Mouse (Mus musculus) forebrain, embryonic 11.5 days (tissue): ENCODE data around the gene Fgr. TPM values are rescaled to one million over a fixed set of nuclear protein-coding genes. Genes with fewer than 3 reads are reported as not detected.
A peak's percentile ranks its signal among the peaks of the same experiment; 100 is the strongest.

Source experiments
- ATAC-seq: fragments of 200-750 bp; cut with Nextera tagmentation; replicated peaks from 2 replicates; pipeline ENCODE4 v1.8.0; 2017; ENCODE audit warnings: moderate TSS enrichment; ENCODE audit not compliant: low FRiP score
- DNase-seq: peaks from one replicate; pipeline ENCODE4 v3.0.0-alpha.2; 2017; ENCODE audit warnings: low spot score
- H3K27ac ChIP-seq: fragments of 300-500 bp; sonication (generic); 2 replicates; pipeline ENCODE4 v1.5.1; 2014; ENCODE audit warnings: low read depth, low read length
- H3K27me3 ChIP-seq: fragments of 300-500 bp; sonication (generic); 2 replicates; pipeline ENCODE4 v1.6.1; 2014; ENCODE audit warnings: mild to moderate bottlenecking, low read length, mixed read lengths; ENCODE audit not compliant: control insufficient read depth, insufficient read depth
- H3K36me3 ChIP-seq: fragments of 300-500 bp; sonication (generic); 2 replicates; pipeline ENCODE4 v1.6.1; 2014; ENCODE audit warnings: mild to moderate bottlenecking, low read length, moderate library complexity, mixed read lengths; ENCODE audit not compliant: control insufficient read depth, insufficient read depth
- H3K4me1 ChIP-seq: fragments of 300-500 bp; sonication (generic); replicated peaks from 2 replicates; pipeline ENCODE4 v1.6.1; 2014; ENCODE audit warnings: low read length, mixed read lengths; ENCODE audit not compliant: control insufficient read depth, insufficient read depth
- H3K4me2 ChIP-seq: fragments of 300-500 bp; sonication (generic); 2 replicates; pipeline ENCODE4 v1.6.1; 2014; ENCODE audit warnings: low read depth, mild to moderate bottlenecking, low read length, moderate library complexity, mixed read lengths; ENCODE audit not compliant: severe bottlenecking
- H3K4me3 ChIP-seq: fragments of 300-500 bp; sonication (generic); 2 replicates; pipeline ENCODE4 v1.5.1; 2014; ENCODE audit warnings: low read depth, low read length
- H3K9ac ChIP-seq: fragments of 300-500 bp; sonication (generic); 2 replicates; pipeline ENCODE4 v1.6.1; 2014; ENCODE audit warnings: low read length
- H3K9me3 ChIP-seq: fragments of 300-500 bp; sonication (generic); 2 replicates; pipeline ENCODE4 v1.6.1; 2016; ENCODE audit warnings: low read length, mixed read lengths; ENCODE audit not compliant: control insufficient read depth
- WGBS: fragments of 180-500 bp; shearing (Covaris S2); extraction: QIAGEN DNeasy Blood & Tissue Kit; methylation state at CpG from one replicate; pipeline ENCODE4 v1.1.7; 2014; 5-methylcytosine and 5-hydroxymethylcytosine counted together
- polyA plus RNA-seq: library from polyadenylated mRNA; unstranded; fragments of >200 nt; fragmentation: Nextera tagmentation; extraction: Ambion mirVana; gene quantifications from 2 replicates; pipeline ENCODE4 v1.2.1, GENCODE M21; 2014

Gene Fgr
- polyA plus RNA-seq, 1 experiment from 2014 or later: not detected

DNA sequence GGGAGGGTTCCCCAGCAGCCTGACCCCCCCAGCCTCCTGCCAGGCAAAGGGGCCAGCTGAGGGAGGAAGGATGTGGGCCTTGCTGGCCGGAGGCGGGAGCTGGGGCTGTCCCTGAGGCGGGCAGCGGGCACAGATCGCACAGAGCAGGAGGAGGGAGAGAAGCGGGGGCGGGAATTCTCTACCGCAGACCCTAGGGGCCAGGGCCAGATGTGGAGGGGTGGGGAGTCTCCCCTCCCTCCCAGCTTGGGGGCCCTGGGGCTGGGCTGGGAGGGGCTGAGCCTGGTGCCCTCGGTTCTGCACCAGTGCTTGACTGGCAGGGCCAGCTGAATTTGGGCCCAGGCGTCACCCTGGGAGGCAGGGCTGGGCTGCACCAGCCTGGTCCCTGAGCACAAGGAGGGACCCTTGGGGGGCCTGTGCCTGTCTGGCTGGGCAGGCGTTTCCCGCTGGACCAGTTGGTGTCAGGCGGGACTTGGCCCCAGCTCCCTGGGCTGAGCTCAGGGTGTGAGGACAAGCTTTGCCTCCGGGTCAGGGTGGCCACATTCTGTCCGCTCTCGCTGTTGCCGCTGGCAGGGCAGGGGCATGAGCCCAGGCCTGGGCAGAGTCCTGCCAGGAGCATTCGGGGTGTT, 39.5 kb downstream of the Fgr start:
- peak overlapping the region; percentile 70 for H3K4me2 ChIP-seq
- no peaks in the 10 kb centered on the region for H3K9me3 ChIP-seq
- peaks cover 19% of the 10 kb centered on the region for H3K27me3 ChIP-seq
- H3K4me1 ChIP-seq: peaks cover 30% of the 10 kb centered on the region
- DNase-seq (peak; percentile 74), ATAC-seq (peak; percentile 6; the same call in 1 of the 2 replicates)
- H3K4me3 ChIP-seq: peak overlapping the region; percentile 93
- peak overlapping the region; percentile 93 for H3K9ac ChIP-seq
- H3K36me3 ChIP-seq: no peaks in the 10 kb centered on the region
- H3K27ac ChIP-seq: peak overlapping the region; percentile 88
- WGBS: 2% methylated on average over 13 of the region's 18 CpGs

DNA sequence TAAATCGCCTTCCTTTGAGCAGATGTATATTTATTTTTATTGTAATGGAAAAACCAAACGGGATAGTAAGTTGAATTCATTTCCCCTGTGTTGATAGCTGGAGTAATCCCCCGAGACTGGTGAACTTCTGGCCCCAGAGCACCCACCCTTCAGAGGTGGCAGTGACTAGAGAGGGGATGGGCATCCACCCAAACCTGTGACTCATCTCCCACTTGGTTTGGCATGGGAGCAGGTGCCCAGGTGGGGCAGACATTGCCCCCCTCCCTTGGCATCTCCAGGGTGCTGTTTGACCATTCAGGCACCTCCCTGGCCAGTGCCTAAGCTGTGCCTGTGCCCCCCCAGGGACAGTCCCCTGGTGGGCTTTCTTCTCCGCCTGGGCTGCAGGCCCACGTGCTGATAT, 40.2 kb downstream of the Fgr start:
- WGBS: 32% methylated on average over 5 of the region's 5 CpGs
- no peak for DNase-seq
- Histone ChIP-seq H3K4me3 (no peak overlapping the region), H3K9ac (no peak overlapping the region), H3K36me3 (no peaks in the 10 kb centered on the region), H3K27ac (no peak overlapping the region), H3K4me1 (peaks cover 30% of the 10 kb centered on the region), H3K9me3 (no peaks in the 10 kb centered on the region), H3K27me3 (peaks cover 19% of the 10 kb centered on the region), H3K4me2 (peak overlapping the region; percentile 70; the same call in 1 of the 2 replicates)
- no peak for ATAC-seq

DNA sequence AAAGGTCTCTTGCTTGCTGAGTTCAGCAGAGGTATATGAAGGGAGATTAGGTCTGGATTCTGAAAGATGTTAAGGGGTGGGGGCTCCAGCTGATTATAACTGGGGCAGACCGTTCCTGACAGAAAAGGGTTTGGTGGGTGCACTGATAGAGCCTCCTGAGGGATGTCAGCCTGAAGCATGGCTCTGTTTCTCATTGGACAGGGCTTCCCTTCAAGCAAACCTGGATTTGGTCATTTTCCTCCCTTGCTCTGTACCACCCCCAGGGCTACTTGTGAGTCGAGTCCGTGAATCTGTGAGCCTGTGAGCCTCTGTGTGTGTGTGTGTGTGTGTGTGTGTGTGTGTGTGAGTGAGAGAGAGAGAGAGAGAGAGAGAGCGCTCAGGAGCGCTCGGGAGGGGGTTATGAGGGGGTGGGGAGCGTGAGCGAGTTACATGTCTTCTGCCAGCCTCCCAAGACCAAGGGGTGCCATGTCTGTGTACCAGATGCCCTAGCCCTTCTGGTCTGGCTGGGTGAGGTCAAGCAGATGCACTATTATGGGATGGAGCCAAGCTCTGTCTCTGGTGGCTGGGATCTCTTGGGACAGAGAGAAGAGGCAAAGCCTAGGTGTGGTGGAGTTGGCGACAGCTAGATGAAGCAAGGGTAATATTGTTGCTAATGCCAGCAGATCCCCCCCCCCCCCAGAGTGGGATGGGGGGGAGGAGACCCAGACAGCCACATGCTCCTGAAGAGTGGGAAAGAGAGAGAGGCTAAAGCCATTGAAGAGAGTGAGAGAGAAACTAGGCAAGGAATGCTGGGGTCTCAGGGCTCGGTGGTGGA, 41.2 kb downstream of the Fgr start:
- no peak overlapping the region for H3K27ac ChIP-seq
- peaks cover 11% of the 10 kb centered on the region for H3K27me3 ChIP-seq
- H3K9me3 ChIP-seq: no peaks in the 10 kb centered on the region
- no peak for ATAC-seq
- H3K36me3 ChIP-seq: no peaks in the 10 kb centered on the region
- 38% methylated on average over 10 of the region's 10 CpGs for WGBS
- no peak overlapping the region for H3K4me2 ChIP-seq
- H3K9ac ChIP-seq: no peak overlapping the region
- no peak for DNase-seq
- no peak overlapping the region for H3K4me3 ChIP-seq
- peaks cover 30% of the 10 kb centered on the region for H3K4me1 ChIP-seq

DNA sequence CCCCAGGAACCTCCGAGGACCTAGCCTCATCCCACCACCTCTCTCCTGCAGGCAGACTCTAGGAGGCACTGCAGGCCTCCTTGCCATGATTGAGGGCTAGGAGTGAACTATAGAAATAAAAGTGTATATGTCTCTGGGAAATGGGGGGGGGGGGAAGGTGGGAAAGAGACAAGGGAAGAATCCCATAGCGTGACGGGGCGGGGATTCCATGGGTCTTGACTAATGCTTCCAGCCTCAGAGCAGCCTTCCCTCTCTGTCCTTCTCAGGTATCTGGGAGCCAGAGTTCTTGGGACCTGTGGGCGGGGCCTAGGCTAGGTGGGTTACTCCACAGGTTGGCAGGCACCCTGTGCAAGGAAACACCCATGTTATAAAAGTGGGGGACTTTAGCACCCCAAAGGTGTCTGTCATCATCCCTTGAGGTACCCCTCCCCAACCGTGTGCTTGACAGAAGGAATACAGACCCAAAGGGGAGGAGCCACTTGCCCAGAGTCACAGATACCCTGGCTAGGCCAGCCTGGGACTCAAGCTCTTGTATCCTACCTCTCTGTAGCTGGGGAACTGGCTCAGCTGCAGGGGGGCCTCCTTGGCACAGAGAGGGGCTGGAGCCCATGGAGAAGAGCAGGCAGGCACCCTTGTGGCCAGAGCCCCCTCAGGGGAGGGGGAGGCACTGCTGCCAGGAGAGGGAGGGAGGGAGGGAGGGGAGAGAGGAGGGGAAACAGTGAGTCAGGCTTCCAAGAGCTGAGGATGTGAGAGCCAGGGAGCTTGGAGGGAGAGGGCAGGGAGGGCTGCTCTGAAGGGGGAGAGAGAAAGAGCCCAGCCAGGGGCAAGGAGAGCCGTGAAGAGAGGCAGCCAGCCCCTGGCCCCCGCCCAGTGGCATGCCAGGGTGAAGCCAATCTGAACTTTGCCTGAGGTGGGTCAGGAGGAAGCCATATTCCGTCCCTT, 42.1 kb downstream of the Fgr start:
- WGBS: 35% methylated on average over 9 of the region's 9 CpGs
- Histone ChIP-seq H3K36me3 (no peaks in the 10 kb centered on the region), H3K4me1 (peaks cover 29% of the 10 kb centered on the region), H3K4me2 (no peak overlapping the region), H3K9me3 (no peaks in the 10 kb centered on the region), H3K27me3 (peaks cover 2% of the 10 kb centered on the region), H3K27ac (no peak overlapping the region), H3K4me3 (no peak overlapping the region), H3K9ac (no peak overlapping the region)
- DNase-seq (no peak), ATAC-seq (no peak)

DNA sequence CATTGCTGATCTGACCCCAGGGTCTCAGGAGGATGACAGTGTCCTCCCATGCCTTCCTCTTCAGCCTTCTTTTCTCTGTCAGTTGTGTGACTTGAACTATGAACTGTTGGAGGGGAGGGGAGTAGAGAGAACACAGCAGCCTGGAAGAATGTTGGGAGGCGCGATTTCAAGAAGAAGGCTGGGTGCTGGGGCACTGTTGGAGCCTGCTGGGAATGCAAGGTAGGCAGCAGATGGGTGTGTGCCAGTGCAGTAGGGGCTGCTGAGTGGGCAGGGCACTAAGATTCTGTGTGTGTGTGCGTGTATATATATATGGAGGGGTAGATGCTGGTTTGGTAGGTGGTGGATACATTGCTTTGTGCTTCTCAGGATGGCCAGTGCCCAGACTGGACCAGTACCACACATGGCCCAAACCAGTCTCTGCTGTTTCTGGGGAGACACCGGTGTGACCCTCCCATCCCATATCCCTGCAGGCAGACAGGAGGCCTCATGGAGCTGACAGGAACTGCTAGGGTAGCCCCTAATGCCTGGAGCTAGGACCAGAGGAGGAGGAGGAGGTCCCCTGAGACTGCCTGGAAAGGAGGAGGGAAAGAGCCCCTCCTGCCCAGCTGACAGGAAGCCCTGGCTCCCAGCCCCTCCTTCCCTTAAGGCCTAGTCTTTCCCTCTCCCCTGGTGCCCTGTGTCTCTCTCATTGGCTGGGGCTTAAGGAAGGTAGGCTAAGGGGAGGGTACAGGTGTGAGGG, 43.0 kb downstream of the Fgr start:
- 50% methylated on average over 4 of the region's 4 CpGs for WGBS
- Histone ChIP-seq H3K9me3 (no peaks in the 10 kb centered on the region), H3K27me3 (no peaks in the 10 kb centered on the region), H3K4me2 (no peak overlapping the region), H3K9ac (no peak overlapping the region), H3K4me1 (peaks cover 36% of the 10 kb centered on the region), H3K4me3 (no peak overlapping the region), H3K36me3 (no peaks in the 10 kb centered on the region), H3K27ac (no peak overlapping the region)
- ATAC-seq: no peak
- no peak for DNase-seq

DNA sequence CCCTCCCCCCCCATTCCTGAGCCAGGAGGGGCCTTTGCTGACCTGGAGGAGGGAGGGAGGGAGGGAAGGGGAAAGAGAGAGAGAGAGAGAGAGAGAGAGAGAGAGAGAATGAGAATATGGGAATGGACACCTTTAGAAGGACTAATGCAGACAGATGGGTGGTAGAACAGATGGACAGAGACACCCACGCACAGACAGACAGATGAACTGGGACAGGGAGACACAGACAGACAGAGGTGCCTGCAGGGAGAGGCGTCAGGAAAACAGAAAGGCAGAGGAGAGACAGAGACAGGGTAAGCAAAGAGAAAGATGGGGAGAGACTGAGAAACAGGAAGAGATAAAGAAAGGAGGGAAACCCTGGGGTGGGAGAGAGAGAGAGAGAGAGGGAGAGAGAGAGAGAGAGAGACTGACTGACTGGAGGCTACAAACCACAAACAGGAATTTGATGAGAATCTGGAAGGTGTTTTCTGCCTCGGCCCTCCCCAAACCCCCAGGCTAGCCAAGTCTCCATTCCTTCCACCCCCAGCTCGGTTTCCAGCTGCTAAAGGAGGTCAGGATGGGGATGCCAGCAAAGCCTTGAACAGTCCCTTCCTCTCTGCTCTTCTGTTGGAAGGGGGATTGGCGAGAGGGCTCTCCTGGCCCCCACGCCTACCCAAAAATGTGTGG, 43.8 kb downstream of the Fgr start:
- Histone ChIP-seq H3K9me3 (no peaks in the 10 kb centered on the region), H3K27me3 (no peaks in the 10 kb centered on the region), H3K4me1 (peaks cover 45% of the 10 kb centered on the region), H3K27ac (no peak overlapping the region), H3K36me3 (no peaks in the 10 kb centered on the region), H3K4me2 (no peak overlapping the region), H3K4me3 (no peak overlapping the region), H3K9ac (no peak overlapping the region)
- WGBS: 55% methylated on average over 6 of the region's 6 CpGs
- DNase-seq (no peak), ATAC-seq (no peak)

DNA sequence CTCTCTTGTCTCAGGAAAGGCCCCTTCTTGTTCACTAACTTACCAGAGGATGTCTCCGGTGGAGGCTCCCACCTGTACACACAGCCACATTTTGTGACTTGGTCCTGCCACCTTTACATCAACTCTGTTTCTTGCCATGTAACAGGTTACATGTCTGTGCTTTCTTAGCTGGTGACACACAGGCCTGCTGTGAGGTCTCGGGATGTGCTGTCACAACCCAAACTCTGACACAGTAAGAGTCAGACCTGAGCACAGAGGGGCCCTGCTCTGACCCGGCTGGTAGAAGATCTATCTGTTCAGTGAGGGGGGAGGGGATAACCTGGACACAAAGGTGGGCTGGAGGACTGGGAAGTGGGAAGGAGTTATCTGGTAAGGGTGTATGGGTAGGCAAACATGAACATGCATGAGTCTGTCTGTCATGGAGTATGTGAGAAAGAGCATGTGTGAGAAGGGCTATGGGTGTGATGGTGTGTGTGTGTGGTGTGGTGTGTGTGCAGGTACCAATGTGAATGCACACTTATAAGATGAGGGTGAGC, 44.4 kb downstream of the Fgr start:
- Histone ChIP-seq H3K27ac (no peak overlapping the region), H3K4me3 (no peak overlapping the region), H3K4me1 (peaks cover 46% of the 10 kb centered on the region), H3K4me2 (no peak overlapping the region), H3K9ac (no peak overlapping the region), H3K36me3 (no peaks in the 10 kb centered on the region), H3K9me3 (no peaks in the 10 kb centered on the region), H3K27me3 (no peaks in the 10 kb centered on the region)
- WGBS: 68% methylated on average over 3 of the region's 3 CpGs
- ATAC-seq (no peak), DNase-seq (no peak)
